Mouse (Mus musculus): ENCODE results near the gene Srbd1. TPM values are rescaled to one million over a fixed set of nuclear protein-coding genes. Genes with fewer than 3 reads are reported as not detected.

The Srbd1 gene
- polyA plus RNA-seq, 1 experiment: 9.0 TPM

DNA sequence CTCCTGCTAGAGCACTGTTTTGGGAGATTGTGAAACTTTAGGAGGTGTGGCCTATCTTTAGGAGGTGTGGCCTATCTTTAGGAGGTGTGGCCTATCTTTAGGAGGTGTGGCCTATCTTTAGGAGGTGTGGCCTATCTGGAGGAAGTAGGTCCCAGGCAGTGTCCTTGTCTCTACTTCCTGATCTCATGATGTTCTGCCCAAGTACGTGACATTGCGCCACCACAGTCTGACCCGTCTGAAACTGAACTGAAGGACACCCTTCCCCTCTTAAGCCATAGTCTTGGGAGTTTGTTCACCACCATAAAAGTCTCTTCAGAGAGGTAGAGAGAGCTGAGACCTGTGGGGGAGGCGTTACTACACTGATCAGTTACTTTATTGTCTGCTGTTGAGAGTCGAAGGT is 202.9 kb downstream of the Srbd1 start:
- TF ChIP-seq GATA1 (IDR thresholded peaks at IDR 0.05; ENCODE audit: low read length): no peak

DNA sequence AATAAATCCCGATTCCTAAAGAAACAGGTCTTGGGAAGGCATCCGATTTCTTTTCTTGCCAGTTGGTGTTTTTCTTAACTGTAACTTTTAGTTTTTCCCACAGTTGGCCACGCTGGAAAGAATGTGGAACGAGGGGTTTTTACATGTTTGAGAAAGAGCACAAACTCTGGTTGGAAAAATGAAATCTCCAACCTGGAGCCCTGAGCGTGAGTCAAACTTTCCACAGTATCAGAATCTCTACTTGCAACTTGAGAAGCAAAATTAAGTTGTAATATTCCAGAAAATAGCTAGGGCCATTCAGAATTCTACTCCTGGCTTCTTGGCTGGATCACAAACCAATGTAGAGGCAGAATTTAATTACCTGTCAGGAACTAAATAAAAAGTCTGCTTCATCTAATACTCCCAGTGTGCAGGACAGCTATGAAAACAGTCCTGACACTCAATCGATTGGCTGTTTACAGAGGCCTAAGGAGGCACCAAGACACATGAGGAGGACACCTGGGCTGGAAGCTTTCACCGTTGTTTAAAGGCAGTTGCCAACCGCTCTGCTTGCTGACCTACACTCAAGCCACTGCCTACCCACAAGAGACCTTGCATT is 203.7 kb downstream of the Srbd1 start:
- TF ChIP-seq GATA1 (IDR thresholded peaks at IDR 0.05; ENCODE audit: low read length): no peak

DNA sequence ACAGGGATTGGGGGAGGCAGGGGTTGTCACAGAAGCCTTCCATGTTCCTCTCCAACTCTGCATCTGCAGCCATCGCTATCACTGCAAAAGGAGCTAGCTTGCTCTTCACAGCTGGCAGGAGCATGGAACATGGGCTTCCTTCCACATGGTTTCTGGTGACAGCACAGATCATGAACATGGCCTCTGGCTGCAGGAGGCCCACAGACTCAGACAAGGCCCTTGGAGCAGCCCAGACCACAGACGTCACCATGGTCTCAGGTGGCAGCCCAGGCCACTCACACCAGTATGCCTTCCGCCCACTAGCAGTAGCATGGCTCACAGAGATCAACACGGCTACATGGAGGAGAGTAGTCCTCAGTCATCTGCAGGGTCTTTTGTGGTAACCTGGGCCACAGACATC is 207.8 kb downstream of the Srbd1 start:
- TF ChIP-seq GATA1 (IDR thresholded peaks at IDR 0.05; ENCODE audit: low read length): no peak

DNA sequence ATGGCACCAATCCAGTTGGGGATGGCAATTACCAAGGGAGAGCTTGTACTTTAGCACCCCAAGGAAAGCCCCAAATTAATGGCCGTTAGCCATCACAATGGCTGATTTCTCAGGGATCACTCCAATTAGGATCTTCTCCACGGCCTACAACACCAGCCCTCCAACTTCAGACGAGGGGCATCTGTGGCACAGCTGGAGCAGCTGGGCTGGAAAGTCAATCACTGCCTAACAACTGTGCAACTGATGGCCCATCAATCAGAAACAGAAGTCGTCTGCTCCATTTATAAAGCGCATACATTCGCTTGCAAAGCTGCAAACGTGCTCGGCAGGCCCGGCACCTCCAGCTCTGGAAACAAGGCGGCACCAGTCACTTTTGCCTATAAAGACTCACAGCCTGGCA is 209.7 kb downstream of the Srbd1 start:
- TF ChIP-seq GATA1 (IDR thresholded peaks at IDR 0.05; ENCODE audit: low read length): no peak

Other genes starting within 250 kb of the Srbd1 start
- 4.8 and 5.0 TPM in 2 replicates for gene Prkce, start 22.6 kb upstream of the Srbd1 start, polyA plus RNA-seq (2012)

Measured in G1E-ER4 (cell line).